Mouse (Mus musculus) monocyte, adult 59 days (primary cell): ENCODE data around the gene Gm3043. TPM values are rescaled to one million over a fixed set of nuclear protein-coding genes. Genes with fewer than 3 reads are reported as not detected.

Source experiments
- total RNA-seq, 2 experiments: library from RNA; stranded (reverse); gene quantifications; one replicate each; pipeline ENCODE4 v1.2.4; 2023

Gene Gm3043
- total RNA-seq: not detected

GRCm38 (mm10) chr14:3688483-3688882 is at the start of gene Gm3043:
TSS of gene Gm3043 (plus strand) at chr14:3688783.

GRCm38 (mm10) chr14:3651730-3652129 is 36.9 kb upstream of the Gm3043 start, which contains the start of gene Gm3020:
TSS of gene Gm3020 (plus strand) at chr14:3652030.

Other genes starting within 250 kb of the Gm3043 start
- gene Gm10408, start 239.4 kb upstream of the Gm3043 start, total RNA-seq: not detected
- not detected for gene Gm3012, start 54.3 kb upstream of the Gm3043 start, total RNA-seq
- not detected for gene Gm3020, start 36.8 kb upstream of the Gm3043 start, total RNA-seq
- gene Gm3002, start 121.3 kb downstream of the Gm3043 start, total RNA-seq: not detected
- gene Gm3033, start 157.5 kb downstream of the Gm3043 start, total RNA-seq: not detected
- not detected for gene Gm2916, start 195.4 kb downstream of the Gm3043 start, total RNA-seq
- gene Gm3029, start 243.0 kb downstream of the Gm3043 start, total RNA-seq: not detected